Mouse (Mus musculus) bone marrow, adult 2 months (tissue): Measurements from ENCODE around the gene Vmn2r80. TPM values are rescaled to one million over a fixed set of nuclear protein-coding genes. Genes with fewer than 3 reads are reported as not detected.
"Not testable (repeated sequence)": the region's sequence is repeated elsewhere in the genome, so short reads cannot be mapped to it uniquely, and the experiment has no call there.

Experiments used
- H3K27ac ChIP-seq: fragments of 200-500 bp; 2 replicates; pipeline ENCODE4 v1.5.1; 2012; ENCODE audit warnings: low read depth, mild to moderate bottlenecking, control low read depth, inconsistent platforms, low read length; ENCODE audit not compliant: control insufficient read depth, poor library complexity, insufficient read depth
- H3K4me1 ChIP-seq: fragments of 200-500 bp; 2 replicates; pipeline ENCODE4 v1.6.1; 2011; ENCODE audit warnings: low read length; ENCODE audit not compliant: control insufficient read depth, insufficient read depth
- H3K4me3 ChIP-seq: fragments of 200-500 bp; replicated peaks from 2 replicates; pipeline ENCODE3; 2011; ENCODE audit warnings: mild to moderate bottlenecking, low read depth, low read length, control low read depth; ENCODE audit not compliant: control insufficient read depth
- CTCF ChIP-seq: fragments of 200-500 bp; IDR thresholded peaks from 2 replicates; pipeline ENCODE4 v1.5.1; 2011; ENCODE audit warnings: low read length, control low read depth; ENCODE audit not compliant: control insufficient read depth, insufficient read depth
- POLR2A ChIP-seq: fragments of 200-500 bp; IDR thresholded peaks from 2 replicates; pipeline ENCODE4 v1.6.1; 2011; ENCODE audit warnings: low read depth, mild to moderate bottlenecking, control low read depth, low read length, borderline replicate concordance; ENCODE audit not compliant: control insufficient read depth
- WGBS: fragments of 180-500 bp; shearing (Covaris S2); methylation state at CpG from one replicate; pipeline ENCODE4 v1.1.7; 2018; 5-methylcytosine and 5-hydroxymethylcytosine counted together
- polyA plus RNA-seq: library from polyadenylated mRNA; stranded (reverse); fragments of >200 nt; gene quantifications from 2 replicates; pipeline ENCODE4 v1.2.4, GENCODE M21; 2011; ENCODE audit warnings: low replicate concordance; ENCODE audit not compliant: missing spikeins, insufficient read depth, insufficient read length

The Vmn2r80 gene
- not detected in 2 replicates for polyA plus RNA-seq

DNA sequence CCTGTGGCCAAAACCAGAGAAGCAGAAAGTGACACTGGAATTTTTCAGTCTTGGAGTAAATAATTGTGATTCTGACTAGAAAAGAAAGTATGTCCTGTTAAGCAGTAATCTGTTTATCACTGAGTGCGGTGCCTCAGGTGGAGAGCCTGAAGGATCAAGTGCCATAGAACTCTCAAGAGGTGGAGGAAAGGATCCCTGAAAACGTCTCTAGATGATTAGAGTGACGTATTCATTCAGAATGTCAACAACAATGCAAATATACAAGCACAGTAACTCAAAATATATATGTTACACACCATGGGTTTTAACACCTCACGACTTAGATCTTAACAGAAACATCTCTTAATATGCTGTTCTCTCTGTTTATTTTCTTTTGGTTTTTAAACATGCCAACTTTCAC, at the start of gene Vmn2r80:
Gene Vmn2r80, plus strand, starts transcription at position 301 of the 400 bp plus-strand sequence.
- not testable (repeated sequence) for H3K4me3 ChIP-seq, H3K4me1 ChIP-seq, H3K27ac ChIP-seq
- 64% methylated on average over 4 of the region's 4 CpGs for WGBS

DNA sequence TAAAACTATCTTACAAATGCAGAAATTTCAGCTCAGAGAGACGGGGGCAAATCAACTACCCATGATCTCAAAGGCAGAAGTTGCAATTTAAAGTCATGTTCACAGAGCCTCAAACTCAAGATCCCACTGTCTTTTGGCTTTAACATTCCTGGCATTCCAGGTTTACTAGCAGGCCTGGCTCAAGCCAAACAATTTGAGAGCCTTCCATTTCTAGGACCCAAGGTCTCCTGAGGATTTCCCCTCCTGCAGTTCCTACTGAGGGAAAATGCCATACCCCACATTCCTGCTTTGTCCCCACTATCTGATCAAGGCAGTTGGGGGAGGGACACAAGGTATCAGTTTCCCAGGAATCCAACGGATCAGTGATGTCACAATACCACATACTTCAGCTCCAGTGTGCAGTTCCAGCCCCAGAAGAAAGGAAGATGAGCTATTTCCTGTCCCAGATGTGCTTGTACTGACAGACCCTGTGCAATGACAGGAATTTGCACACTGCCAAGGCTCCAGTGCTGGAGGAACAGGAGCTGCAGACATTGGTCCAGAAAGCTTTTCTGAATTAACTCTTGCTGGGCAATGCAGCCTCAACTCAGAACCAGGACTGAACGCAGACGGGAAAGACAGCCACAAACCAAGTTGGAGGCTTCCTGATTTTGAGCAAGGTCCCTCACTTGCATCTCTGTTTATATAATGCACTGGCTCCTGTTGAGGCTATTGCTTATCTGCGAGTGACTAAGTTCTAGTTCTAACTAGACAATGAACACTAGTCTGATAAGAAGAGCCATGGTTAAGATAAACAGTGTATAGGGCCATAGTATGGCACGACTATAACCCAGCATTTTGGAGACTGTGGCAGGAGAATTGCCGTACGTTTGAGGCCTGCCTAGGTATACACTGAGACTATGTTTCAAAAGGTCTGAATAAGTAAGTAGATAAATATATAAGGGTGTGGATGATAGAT, 42.0 kb upstream of the Vmn2r80 start:
- no peak overlapping the region for H3K27ac ChIP-seq
- TF ChIP-seq CTCF (no peak), POLR2A (no peak)

DNA sequence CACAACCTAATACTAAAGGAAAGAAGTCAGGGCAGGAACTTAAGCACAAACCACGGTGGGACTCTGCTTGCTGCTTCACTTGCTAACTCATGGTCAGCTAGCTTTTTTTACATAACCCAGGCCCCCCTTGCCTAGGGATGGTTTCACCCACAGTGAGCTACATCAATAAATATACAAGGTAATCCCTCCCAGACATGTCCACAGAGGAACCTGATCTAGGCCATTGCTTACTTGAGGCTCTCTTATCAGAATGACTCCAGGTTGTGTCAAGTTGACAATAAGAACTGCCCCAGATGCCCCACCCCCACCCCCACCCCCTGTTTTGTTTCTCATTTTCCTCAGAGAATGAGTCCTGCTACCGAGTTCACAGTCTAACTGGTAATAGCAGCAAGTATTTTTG, 41.0 kb upstream of the Vmn2r80 start:
- Histone ChIP-seq H3K27ac (no peak overlapping the region), H3K4me1 (no peaks in the 10 kb centered on the region), H3K4me3 (no peak overlapping the region)
- TF ChIP-seq POLR2A (no peak), CTCF (no peak)
- WGBS, result 48% methylated on average over 2 of the region's 2 CpGs

More for the DNA sequence above, 42.0 kb upstream of the Vmn2r80 start:
- no peaks in the 10 kb centered on the region for H3K4me1 ChIP-seq
- H3K4me3 ChIP-seq, result no peak overlapping the region
- 70% methylated on average over 8 of the region's 8 CpGs for WGBS

DNA sequence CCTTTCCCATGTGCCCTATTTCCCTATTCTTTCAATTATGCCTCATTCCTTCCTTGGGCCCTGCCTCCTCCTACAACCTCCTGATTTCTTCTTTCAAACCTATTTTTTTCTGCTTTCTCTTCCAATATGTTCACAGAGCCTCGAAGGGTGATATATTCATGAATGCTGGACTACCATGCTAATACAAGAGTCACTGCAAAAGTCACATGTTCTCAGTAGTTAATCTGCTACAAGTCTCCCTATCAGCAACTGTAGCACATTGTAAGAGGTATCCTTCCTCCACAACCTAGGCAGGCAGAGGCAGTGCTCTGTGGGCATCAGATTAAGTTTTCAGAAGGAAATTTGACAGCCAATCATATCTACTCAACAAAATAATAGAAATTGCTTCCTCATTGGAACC, 39.4 kb upstream of the Vmn2r80 start:
- Histone ChIP-seq H3K27ac (no peak overlapping the region), H3K4me1 (no peaks in the 10 kb centered on the region), H3K4me3 (no peak overlapping the region)
- TF ChIP-seq CTCF, result no peak
- TF ChIP-seq POLR2A, result no peak
- 69% methylated on average over 1 of the region's 1 CpGs for WGBS

- TF ChIP-seq CTCF (no peak), POLR2A (no peak)
- Histone ChIP-seq H3K27ac (no peak overlapping the region), H3K4me1 (no peaks in the 10 kb centered on the region), H3K4me3 (no peak overlapping the region)
- 86% methylated on average over 5 of the region's 5 CpGs for WGBS
Measured at GRCm38 (mm10) chr10:79110482-79110881, 38.1 kb upstream of the Vmn2r80 start.

GRCm38 (mm10) chr10:79115085-79115484, 33.5 kb upstream of the Vmn2r80 start:
- no peak overlapping the region for H3K4me3 ChIP-seq
- H3K4me1 ChIP-seq, result no peaks in the 10 kb centered on the region
- 59% methylated on average over 1 of the region's 1 CpGs for WGBS
- H3K27ac ChIP-seq, result no peak overlapping the region
- TF ChIP-seq CTCF, result no peak
- TF ChIP-seq POLR2A, result no peak

DNA sequence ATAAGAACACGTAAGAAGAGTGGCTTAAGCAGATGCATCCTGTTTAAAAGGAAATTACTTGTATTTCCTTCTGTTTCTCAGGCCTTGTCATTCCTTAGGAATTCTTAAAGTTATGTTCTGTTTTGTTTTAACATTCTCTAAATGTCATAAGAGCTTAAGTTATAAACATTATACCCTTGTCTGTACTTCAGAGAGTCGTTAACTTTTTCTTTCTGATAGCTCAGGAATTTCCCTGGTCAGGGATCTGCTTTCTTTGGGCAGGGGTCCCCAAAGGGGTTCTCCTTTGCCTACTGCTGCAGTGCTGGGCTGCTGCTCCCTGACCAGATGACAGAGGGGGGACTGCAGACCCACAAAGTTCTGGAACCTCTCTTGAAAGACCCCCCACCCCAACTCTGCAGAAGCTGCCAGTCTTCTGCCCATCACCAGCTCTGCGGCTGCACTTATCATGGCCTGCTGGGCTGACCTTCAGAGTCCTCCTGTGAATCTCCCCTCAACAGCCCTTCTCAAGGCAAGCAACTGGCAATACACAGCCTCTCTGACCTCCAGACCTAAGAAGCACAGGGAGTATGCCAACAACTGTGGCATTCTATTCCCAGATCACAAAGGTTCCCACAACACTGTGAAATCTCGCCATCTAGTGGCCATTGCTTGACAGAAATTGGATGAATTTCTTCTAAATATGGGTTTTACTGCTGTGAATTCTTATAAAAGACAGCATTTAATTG, 32.3 kb upstream of the Vmn2r80 start:
- WGBS, result 33% methylated on average over 4 of the region's 4 CpGs
- no peak for TF ChIP-seq POLR2A
- no peak for TF ChIP-seq CTCF
- Histone ChIP-seq H3K4me3 (no peak overlapping the region), H3K4me1 (no peaks in the 10 kb centered on the region), H3K27ac (no peak overlapping the region)

- TF ChIP-seq CTCF (no peak), POLR2A (no peak)
- Histone ChIP-seq H3K4me3 (no peak overlapping the region), H3K4me1 (no peaks in the 10 kb centered on the region), H3K27ac (no peak overlapping the region)
Measured at GRCm38 (mm10) chr10:79151602-79152001, 3.0 kb downstream of the Vmn2r80 start.

- H3K4me3 ChIP-seq, H3K27ac ChIP-seq, H3K4me1 ChIP-seq: not testable (repeated sequence)
- 77% methylated on average over 1 of the region's 1 CpGs for WGBS
Measured at GRCm38 (mm10) chr10:79199973-79200372, 51.4 kb downstream of the Vmn2r80 start.
